Mouse (Mus musculus) heart, adult 8-10 months (tissue): Measurements from ENCODE around the gene Mapk7. TPM values are rescaled to one million over a fixed set of nuclear protein-coding genes. Genes with fewer than 3 reads are reported as not detected.

ENCODE experiments used
- DNase-seq: peaks from one replicate; pipeline ENCODE4 v3.0.0; 2022; ENCODE audit warnings: low spot score
- total RNA-seq, 4 experiments: library from RNA; stranded (reverse); gene quantifications; 2 replicates each; pipeline ENCODE4 v1.2.4; 2022

Gene Mapk7
- total RNA-seq, 4 experiments from 2014 or later, result 4.3 to 5.1 (median 4.7) TPM

GRCm38 (mm10) chr11:61465422-61465821 lies 28.8 kb downstream of the Mapk7 start:
- DNase-seq, result no peak

- no peak for DNase-seq
Measured at GRCm38 (mm10) chr11:61464071-61464470, 30.1 kb downstream of the Mapk7 start.

DNA sequence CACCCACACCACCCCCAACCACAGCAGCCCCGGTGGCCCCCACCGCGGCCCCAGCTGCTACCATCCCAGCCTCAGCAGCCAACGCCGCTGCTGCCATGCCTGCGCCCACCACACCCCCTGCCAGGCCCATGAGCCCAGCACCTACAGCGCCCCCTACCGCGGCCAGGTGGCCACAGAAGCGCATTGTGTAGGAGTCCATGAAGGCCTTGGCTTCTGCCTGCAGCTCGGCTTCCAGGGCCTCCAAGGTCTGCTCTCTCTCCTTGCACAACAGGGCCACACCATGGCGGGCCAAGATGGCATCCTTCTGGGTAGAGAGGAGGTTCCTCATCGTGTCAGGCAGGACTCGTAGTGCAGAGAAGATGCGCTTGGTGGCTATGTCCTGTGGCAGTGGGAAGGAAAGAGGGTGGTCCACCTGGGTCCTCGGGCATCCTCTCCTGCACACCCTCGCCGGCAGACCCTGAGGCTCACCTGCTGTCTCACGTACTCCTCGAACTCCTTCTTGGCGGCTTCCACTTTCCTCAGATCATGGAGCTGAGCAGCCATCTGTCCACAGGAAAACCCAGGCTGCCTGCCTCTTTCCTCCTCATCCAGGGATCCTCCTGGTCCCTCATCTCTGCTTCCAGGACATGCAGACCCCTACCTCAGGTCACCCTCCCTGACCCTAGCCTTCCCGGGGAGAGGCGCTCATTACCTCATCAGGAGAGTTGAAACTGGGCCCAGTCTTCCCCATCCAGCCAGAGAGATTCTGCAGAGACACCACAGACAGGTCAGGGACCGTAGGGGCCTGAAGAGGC lies 44.5 kb downstream of the Mapk7 start:
- DNase-seq, result no peak

DNA sequence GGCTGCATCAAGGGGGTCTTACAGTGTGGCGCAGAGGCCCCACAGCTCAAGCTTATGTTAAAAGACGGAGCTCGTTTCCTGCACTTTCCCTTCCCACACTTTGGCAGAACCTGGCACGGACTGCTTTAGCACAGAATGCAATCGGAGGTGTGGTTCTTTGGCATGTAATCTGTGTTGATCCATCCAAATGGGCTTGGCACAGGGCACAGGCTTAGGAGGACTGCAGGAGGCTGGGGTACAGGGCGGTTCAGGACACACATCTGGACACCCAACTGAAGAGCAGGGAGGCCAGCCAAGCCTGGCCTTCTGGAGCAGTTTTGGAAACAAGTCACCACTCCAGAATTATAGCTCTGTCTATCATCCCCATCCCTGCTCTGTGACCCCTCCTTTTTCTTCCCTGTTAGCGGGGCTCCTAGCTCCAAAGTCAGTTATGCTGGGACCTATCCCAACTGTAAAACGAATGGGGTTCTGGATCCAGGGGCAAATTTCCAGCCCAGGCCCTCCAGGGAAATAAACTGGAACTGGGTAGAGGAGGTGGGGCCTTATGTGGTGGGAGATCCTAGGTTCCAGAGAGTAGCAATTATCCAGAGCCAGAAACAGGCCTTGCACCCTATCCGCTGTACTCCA lies 45.5 kb downstream of the Mapk7 start:
- DNase-seq, result peak; percentile 47

DNA sequence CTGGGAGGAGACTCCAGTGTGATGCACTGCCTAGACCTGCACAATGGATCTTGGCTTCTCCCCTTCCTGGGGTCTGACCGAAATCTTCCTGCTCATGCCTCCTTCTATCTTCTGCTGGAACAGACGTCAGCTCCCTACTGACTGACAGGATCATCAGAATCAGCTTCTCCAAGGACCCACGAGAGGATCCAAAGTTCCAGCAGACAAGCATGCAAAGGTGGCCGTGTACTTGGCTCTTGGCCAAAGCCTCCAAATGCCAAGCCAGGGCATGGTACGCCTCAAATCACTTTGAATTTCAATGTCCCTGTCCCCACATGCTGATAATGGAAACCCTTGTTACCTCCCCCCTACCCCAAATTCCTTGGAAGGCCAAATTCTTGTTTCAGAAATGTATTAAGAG lies 46.2 kb downstream of the Mapk7 start:
- DNase-seq, result no peak

DNA sequence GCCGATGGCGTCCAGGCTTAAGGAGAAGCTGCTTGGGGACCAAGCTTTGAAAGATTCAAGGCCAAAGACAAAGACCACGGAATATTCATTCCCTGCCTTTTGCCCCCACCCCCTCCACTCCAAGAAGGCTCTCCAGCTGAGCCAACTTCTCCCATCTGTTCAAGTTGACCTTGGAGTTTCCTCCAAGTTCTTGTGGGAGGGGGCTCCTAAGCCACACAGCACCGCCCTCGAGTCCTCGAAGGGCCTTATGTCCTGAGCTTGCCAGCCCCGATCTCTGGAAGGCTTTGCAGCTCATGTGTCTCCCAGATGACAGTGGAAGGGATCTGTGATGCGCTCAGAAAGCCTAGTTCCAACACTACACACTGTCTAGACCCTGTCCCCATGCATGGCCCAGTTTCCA lies 46.9 kb downstream of the Mapk7 start:
- DNase-seq, result no peak

DNA sequence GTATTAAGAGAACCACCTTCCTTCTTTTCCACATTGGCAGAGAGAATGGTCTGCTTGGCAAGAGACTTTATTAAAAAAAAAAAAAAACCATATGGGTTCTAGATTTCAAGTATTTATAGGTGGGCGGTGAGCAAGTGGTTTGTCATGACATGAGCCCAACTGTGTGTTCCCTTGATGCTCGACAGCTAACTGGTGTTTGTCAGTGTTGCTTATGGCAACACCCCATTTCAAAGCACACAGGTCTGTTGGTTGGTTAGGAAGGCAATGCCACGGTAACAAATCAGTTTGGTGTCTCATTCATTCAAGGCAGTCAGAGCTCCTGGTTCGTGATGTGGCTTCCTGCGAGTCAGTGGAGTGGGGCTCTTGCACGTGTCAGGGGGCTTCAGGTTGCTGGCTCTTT lies 50.4 kb downstream of the Mapk7 start:
- DNase-seq, result no peak

GRCm38 (mm10) chr11:61441670-61442069 lies 52.5 kb downstream of the Mapk7 start:
- DNase-seq, result no peak

GRCm38 (mm10) chr11:61440416-61440815 lies 53.8 kb downstream of the Mapk7 start:
- no peak for DNase-seq

- no peak for DNase-seq
Measured at GRCm38 (mm10) chr11:61439170-61439569, 55.0 kb downstream of the Mapk7 start.

Other genes with a start within 250 kb of the Mapk7 start
- gene Aldh3a2, start 226.9 kb downstream of the Mapk7 start, total RNA-seq, result 10 to 100 TPM; 32.4 to 40.9 (median 34.3) TPM
- gene Slc47a2, start 151.5 kb downstream of the Mapk7 start, total RNA-seq, result under 1 TPM in 3 of 4 experiments, not detected in 1; 0.09 to 0.14 (median 0.13) TPM
- 10 to 100 TPM; 24.9 to 31.1 (median 29.5) TPM for gene Slc47a1, start 116.1 kb downstream of the Mapk7 start, total RNA-seq
- gene Rnf112, start 40.3 kb downstream of the Mapk7 start, total RNA-seq, result under 1 TPM in 3 of 4 experiments, not detected in 1; 0.12 to 0.14 (median 0.14) TPM
- 10 to 100 TPM in 2 of 4 experiments, 1 to 10 TPM in 2; 7.9 to 11.9 (median 9.9) TPM for gene Mfap4, start 9.0 kb downstream of the Mapk7 start, total RNA-seq
- 10 to 100 TPM in 1 of 4 experiments, 1 to 10 TPM in 3; 7.9 to 11.2 (median 8.3) TPM for gene B9d1, start 10.7 kb upstream of the Mapk7 start, total RNA-seq
- 10 to 100 TPM; 21.1 to 28.0 (median 23.5) TPM for gene Epn2, start 85.3 kb upstream of the Mapk7 start, total RNA-seq
- gene Grap, start 158.9 kb upstream of the Mapk7 start, total RNA-seq, result 10 to 100 TPM in 3 of 4 experiments, 1 to 10 TPM in 1; 8.5 to 12.2 (median 11.5) TPM
- gene Fam83g, start 189.7 kb upstream of the Mapk7 start, total RNA-seq, result under 1 TPM; 0.19 to 0.41 (median 0.28) TPM
- gene Slc5a10, start 226.4 kb upstream of the Mapk7 start, total RNA-seq, result not detected